Mouse (Mus musculus): Measurements from ENCODE around the gene Camk2d.

The Camk2d gene

DNA sequence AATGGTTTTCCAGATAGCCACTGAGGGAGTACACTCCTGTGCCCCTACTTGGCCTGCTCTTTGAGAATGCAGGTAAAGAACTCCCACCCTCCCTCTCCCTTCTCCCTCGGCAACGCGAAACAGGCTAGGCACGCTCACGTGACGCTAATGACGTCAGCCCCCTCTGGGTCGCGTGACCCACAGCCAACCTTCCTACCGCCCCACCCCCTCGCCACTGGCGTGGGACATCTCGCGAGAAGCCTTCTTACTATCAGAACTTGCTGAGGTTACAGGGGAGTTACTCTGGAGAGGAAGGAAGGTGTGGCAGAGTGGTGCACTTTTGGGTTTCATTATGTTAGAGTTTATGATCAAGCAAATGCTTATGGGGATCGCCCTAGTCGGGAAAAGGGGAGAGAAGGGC lies at the start of gene Camk2d:
Gene Camk2d (plus strand): TSS at position 217 of the 400 bp plus-strand sequence.
- peak; percentile 92 to 97 for DNase-seq (ENCODE audit: low spot score in 2 of 2)

DNA sequence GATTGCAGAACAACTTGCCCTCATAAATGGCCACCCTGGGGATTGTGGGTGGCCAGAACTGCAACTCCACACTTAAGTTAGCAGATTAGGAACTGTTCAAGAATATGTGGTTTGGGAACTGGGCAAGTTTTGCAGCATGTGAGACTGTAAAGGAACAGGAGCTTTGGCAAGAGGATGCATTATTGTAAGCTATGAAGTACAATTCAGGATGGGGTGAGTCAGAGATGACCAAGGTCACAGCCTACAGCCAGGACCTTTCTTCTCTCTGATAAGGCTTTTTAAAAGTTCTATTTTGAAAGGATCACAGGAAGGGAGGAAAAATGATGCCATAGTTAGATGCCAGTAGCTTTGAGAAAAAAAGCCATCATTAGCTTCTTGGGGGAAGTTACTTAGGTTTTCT lies 48.2 kb upstream of the Camk2d start:
- no peak for DNase-seq (ENCODE audit: low spot score in 2 of 2)

DNA sequence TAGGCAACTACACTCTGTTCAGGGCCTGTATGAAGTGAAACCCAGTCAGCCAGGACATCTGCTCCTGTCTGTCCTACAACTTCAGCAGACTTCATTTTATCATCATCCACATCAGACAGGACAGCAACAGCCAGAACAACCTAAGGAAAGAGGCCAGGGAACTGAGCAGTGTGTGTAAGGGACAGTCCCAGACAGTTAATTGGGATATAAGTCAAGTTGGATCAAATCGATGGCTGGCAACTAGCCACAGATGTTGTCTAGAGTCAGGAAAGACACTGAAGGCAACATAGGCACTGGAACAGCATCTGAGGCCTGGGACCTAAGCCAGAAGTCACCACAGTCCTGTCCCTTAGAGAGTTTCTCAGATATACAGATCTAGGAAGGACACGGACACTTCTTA lies 32.5 kb upstream of the Camk2d start:
- no peak for DNase-seq (ENCODE audit: low spot score in 2 of 2)

DNA sequence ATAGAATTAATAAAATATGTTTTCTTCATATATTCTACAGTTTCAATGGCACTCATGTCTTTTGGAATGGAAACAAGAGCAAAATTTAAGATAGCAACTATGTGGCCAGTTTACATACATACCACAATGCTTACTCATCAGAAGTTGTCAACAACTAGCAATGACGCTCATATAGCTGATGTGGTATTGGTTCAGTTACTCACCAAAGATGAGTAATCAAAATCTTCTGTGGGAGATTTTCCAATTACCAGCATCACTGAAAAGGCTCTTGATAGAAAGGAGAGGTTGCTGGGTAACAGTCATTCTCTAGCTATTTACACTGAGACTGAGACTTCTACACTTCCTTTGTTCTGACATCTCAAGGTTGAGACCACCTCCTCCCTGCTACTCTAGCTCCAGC lies 25.5 kb upstream of the Camk2d start:
- no peak for DNase-seq (ENCODE audit: low spot score in 2 of 2)

DNA sequence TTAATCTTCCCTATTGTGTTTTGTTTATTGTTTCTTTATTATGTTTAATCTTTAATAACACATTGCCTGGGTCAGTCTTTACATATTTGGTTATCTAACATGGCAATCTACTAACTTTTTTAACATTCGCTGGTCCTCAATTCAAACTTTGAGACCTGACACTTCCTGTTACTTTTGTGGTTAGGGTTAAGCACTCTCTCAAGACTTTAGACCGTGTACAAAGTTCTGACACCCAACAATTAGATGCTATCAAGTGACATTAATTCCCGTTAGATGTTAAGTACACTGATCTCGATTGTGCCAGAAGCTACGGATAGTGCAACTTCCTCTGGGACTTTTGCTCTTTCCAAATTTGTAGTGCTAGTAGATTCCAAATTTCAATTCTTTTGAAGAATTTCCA lies 23.2 kb upstream of the Camk2d start:
- DNase-seq (ENCODE audit: low spot score in 2 of 2): no peak

DNA sequence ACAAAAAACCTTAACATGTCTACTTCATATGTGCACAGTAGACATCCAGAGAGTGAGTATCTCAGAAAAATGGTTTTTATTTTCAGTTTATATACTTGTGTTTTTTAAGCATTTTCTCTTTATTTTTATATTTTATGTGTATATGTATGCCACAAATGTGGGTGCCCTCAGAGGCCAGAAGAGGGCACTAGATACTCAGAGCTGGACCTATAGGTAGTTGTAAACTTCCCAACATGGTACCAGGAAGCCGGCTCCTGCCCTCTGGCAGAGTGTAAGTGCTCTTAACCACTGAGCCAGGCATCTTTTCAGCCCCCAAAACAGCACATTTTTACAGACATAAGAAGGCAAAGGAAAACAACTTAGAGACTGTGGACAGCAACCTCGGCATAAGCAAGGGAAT lies 20.2 kb upstream of the Camk2d start:
- no peak for DNase-seq (ENCODE audit: low spot score in 2 of 2)

DNA sequence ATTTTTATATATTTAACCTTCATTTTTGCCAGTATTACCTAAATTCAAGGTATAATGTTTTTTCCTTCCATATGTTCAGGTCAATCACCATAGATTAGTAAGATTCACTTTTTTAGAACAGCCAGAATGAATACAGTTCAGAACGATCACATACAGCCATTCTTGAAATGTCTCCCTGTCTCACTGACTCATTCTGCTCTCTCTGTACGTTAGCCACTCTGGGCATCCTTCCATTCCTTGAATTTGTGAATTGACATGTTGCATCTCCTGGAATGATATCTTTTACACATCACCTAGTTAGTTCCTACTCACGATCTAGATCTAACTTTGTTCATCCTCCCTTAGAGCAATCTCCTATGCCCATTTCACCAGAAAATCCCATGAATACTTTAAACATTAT lies 10.0 kb upstream of the Camk2d start:
- DNase-seq (ENCODE audit: low spot score in 2 of 2): no peak

DNA sequence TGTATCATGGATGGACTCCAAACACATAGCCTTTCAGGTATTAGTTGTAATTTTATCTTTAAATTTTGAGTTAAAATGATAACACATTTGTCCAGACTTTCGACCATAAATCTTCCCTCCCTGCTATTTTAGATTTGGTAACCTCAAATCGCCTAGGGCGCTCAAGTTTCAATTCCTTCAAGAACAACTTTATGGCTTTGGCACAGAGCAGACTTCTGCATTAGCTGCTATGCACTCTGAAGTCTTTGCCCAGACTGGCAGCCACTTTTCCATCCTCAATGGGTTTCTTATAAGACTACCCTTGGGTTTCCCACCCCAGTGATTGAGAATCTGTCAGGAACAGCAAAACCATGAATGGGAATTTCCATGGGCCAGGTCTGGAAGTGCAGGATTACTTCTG lies 8.6 kb upstream of the Camk2d start:
- no peak for DNase-seq (ENCODE audit: low spot score in 2 of 2)

DNA sequence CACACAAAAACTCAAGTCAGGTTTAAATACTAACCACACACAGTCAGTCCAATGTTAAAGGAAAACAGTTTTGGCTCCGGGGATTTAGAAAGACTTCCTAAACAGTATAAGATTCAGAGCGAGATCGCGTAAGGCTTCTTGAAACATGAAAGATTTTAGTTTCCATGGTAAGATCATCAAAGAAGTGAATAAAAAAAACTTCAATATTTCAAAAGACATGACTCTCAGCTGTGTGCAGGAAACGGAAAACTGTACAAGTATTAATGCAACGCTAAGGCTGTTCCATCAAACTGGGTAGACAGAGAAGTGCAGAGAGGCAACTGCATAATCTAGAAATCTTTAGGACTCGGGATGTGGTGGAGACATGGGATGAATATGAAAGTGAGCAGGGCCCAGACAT lies 6.5 kb upstream of the Camk2d start:
- no peak for DNase-seq (ENCODE audit: low spot score in 2 of 2)

DNA sequence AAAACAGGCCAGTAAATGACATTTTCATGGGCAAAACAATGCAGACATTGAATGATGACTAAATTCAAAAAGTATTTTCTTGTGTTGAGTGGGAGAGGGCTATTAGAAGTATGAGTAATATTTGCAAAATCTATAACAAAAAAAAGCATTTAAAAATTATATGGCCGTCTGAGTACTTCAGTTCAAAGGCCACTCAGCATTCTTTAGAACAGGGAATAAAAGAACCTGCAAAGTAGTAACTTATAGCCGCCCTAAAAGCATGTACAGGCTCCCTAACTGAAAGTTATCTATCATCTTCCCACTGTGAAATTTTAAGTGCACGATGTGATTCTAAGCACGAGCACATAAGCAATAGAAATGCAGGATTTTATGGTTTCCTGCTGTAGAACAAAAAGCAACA lies 646 bp upstream of the Camk2d start:
- no peak for DNase-seq (ENCODE audit: low spot score in 2 of 2)

DNA sequence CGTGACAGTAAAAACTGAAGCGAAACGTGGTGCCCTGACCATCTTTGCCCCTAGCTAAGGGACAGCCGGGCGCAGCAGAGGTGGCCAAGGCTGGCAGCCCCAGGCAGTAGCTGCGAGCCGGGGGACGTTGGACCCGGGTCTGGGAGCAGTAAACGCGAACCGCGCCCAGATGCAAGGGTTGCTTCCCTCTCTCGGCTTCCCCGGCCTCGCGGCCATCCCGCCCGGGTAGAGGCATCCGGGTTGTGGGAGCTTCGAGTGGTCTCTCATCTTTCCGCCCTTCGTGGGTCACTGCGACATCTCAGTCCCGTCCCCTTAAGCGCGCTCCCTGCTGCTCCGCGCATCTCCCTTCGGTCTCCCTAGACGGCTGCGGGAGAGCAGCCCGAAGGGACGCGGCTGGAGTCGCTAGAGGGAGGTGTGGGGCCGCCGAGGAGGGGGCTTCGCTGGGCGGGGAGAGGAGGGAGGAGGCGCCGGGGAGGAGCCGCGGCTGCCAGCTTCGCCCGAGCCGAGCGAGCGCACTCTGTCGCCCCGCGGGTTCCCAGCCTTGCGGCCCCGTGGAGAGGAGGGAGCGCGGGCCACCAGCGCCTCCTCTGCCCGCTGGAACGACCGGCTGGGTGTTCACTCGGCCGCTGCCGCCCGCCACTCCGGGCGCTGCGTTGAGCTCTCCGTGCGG lies 524 bp downstream of the Camk2d start:
- peak in 1 of 2 experiments; percentile 76 for DNase-seq (ENCODE audit: low spot score in 2 of 2)

DNA sequence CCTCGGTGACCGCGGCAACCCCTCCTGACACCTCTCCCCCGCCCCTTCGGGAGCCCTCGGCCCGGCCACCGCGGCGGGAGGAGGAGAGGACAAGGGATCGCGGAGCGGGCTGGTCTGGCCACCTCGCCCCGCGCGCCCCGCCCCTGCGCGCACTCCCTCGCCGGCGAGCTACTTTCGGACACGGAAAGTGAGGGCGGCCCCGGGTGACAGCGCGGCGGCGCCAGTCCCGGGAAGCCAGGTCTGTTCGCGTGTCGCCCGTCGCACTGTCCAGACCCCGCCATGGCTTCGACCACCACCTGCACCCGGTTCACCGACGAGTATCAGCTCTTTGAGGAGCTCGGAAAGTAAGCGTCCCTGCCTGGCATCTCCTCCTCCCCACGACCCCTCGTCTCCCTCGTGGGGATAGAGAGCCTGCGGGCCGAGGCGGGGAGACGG lies 1.1 kb downstream of the Camk2d start:
- peak in 1 of 2 experiments; percentile 67 for DNase-seq (ENCODE audit: low spot score in 2 of 2)

DNA sequence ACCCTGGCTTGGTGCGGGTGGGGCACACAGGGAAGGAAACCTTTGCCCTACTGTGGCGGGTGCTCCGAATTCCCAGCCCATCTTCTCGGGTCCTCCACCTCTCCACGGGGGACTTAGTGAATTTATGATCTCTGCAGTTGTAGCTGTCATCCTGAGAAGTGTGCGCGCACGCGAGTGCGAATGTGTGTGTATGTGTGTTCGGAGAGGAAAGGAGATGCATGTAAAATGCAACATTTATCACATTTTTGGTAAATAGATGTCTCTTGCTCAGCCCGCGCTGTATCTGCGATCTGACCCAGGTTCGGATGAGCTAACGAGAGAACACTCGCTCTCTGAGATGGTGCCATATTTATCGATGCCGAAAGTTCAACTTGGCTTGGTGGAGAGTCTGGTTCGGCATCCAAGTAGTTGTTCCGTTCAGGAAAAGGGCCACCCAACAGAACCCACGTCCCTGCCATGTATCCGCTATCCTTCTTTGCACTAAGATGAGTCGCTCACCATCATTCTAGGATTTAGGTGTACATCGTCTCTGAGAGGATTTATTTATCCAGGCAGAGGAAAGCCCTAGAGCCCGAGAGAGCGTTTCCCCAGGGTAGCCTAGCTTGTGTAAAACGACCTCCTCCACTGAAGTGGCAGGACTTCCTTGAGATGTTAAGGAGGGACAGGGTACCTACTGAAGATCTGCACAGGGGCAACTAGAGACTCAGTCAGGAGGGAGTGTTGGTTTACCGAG lies 1.7 kb downstream of the Camk2d start:
- peak in 1 of 2 experiments; percentile 22 for DNase-seq (ENCODE audit: low spot score in 2 of 2)

DNA sequence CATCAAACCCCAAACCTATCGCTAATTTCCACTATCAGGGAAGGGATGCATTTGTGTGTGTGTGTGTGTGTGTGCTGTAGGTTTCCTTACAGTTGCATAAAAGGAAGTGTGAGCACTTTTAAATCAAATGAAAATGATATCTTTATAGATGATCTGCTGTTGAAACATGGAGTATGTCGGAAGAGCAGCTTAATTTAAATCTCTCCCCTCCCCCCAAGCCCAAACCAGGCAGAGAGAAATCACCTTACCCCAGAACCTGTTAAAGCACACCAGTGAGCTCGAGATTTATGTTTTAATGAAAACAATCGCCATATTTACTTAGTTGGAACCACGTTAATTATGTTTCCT lies 2.2 kb downstream of the Camk2d start:
- no peak for DNase-seq (ENCODE audit: low spot score in 2 of 2)

DNA sequence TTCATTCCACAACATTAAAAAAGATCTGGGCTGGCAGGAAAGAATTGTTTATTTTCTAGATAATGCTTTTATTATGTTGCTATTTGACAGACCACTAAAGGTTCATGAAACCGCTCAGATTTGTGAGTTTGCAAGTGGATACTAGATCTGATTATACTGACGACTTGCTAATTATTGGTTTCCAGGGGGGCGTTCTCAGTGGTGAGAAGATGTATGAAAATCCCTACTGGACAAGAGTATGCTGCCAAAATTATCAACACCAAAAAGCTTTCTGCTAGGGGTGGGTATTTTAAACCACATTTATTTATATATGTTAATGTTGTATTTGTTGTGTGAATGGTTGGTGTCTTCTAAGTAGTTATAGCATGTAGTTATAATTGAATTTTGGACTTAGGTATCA lies 2.8 kb downstream of the Camk2d start:
- no peak for DNase-seq (ENCODE audit: low spot score in 2 of 2)

DNA sequence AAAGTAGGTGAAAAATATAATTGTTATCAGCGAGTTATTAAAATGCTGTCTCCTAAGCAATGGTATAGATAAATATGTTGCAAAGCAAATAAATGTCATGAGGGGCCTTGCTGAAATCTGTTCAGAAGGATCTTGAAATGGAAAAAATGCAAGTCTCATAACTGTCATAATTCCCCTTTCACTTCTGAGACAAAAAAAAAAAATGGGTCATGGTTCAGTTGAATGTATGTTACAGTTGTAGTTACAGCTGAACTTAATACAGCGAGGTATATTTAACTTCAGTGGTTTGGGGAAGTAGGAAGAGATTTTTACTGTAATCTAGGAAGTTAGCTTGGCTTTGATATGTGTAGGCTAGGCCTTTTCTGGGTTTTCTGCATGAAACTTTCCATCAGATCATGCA lies 3.2 kb downstream of the Camk2d start:
- DNase-seq (ENCODE audit: low spot score in 2 of 2): no peak

DNA sequence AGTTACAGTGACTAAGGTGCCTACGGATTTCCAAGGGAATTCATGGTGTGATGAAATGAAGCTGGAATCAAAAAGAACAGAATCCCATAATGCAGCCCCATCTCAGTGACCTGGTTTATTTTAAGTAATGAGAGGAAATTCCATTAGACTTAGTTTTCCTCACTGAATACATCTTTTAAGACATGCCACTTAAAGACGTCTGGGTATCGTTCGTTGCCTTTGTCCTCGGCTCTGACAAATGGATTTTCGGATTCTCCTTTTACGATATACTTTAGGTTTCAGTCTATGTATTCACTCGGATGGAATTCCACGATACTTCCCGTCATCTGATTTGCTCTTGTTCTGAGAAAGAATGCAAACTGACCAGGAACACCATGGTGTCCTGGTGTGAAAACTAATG lies 3.8 kb downstream of the Camk2d start:
- no peak for DNase-seq (ENCODE audit: low spot score in 2 of 2)

DNA sequence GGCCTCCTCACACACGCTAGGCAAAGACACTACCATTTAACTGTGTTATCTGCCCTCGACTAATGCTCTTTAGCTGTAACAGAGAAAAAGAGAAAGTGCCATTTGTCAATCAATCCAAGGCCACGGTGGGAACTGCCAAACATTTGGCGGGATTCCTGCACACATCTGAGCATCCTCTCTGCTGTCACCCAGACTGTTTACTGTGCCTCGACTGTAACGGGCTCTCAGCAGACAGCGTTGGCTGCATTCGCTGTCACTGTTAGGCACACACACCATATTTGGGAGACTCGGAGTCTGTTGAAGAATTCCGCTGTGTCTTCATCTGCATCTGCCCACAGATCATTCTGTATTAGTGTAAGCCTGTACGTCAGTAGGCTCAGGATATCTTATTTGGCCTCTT lies 6.7 kb downstream of the Camk2d start:
- DNase-seq (ENCODE audit: low spot score in 2 of 2): no peak

DNA sequence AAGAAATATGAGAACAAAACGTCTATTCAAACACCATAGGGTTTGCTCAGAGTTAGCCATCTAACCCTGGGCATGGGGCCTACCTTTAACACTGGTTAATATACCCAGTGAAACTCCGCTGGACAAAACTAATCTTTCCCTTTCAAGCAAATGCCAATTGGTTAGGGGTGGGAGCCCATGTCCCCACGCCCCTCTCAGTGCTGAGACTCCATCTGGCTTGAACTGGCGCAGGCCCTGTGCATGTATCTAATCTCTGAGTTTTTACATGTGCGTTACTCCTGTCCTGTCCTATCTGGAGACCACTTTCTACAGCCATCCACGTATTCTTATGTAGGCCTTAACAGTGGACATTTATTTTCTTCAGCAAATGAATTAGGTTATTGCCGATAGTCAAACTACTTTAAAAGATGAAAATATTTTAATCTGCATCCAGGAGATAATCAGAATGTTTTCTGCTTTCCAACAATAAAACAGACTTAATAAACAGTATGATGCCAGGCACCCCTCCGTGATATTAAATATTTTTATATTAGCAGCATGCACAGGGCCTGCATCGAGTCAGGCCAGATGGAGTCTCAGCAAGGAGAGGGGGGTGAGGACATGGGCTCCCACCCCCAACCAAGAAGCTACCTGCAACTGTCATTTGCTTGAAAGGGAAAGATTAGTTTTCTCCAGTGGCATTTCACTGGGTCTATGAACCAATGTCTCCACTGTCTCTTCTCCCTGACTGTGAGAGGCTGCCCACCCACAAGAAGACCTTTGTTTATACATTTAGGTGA lies 8.7 kb downstream of the Camk2d start:
- DNase-seq (ENCODE audit: low spot score in 2 of 2): no peak

DNA sequence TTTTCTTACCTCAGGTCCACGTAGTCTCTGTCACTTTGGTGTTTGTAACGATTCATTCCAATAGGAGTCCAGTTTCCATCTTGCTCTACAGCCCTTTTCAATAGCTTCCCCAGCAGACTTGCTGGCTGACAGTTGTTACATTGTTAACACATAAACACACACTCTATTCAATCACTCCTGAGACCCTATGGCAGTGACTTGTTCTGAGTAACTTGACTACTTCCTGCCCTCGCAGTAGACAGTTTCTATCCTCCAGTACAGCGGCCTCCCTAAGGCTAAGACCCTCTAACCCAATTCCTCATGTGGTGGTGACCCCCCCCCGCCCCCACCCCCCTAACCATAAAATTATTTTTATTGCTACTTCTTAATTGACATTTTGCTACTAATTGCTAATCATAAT lies 13.2 kb downstream of the Camk2d start:
- DNase-seq (ENCODE audit: low spot score in 2 of 2): no peak

DNA sequence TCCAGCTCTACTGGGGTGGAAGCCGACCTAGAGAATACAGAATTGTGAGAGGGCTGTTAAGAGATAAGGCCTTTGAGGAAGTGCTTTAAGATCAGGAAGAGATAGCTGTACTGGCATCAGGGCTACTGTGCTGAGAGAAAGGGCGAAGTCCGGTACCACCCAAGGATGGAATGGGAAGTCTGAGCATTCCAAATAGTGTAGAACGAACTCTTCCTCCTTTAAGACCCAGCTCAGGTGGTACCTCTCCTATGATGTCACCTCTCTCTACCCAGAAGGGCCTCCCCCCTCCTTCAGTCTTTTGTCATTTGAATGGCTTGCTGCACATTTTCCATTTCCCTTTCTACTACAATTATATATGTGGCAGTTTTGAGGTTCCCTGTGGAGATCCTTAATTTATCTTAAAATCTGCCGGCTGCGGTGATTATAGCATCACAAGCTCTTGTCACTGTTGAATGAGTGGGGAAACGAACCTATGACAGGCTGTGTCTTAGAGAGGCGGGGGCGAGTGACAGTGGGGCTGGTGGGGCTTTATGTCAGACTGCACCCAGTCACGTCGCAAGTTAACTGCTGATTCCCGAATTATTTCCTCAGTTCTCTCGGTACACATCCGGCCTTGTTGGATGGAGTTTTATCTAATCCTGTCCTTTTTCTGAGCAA lies 13.8 kb downstream of the Camk2d start:
- no peak for DNase-seq (ENCODE audit: low spot score in 2 of 2)

DNA sequence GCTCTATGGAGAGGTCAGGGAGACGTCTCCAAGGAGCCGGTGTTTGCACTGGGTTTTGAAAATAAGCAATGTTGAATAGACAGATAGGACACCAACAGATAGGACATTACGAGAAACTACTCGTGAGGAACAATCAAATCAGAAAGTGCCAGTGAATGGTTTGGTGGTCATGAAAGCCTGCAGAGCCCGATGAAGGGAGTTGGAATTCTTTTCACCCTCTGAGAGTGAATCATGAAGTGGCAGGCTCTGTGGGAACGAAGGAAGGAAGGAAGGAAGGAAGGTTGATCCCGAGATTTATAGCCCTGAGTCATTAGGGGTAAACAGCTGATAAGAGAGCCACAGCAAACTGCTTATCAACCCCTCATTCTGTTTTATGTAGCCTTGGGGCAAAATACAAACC lies 15.5 kb downstream of the Camk2d start:
- no peak for DNase-seq (ENCODE audit: low spot score in 2 of 2)

Data from left cerebral cortex, adult 9 months (tissue).